Mouse (Mus musculus) testis, adult 2 months (tissue): ENCODE data around the gene Cnot6.

Source experiments
- CTCF ChIP-seq: fragments of 200-500 bp; IDR thresholded peaks from 2 replicates; pipeline ENCODE4 v1.5.1; 2012; ENCODE audit warnings: low read depth, mild to moderate bottlenecking, inconsistent platforms, low read length, moderate library complexity; ENCODE audit not compliant: control insufficient read depth, insufficient read depth, insufficient replicate concordance
- POLR2A ChIP-seq: fragments of 200-500 bp; IDR thresholded peaks from 2 replicates; pipeline ENCODE4 v1.6.1; 2012; ENCODE audit warnings: low read depth, mild to moderate bottlenecking, inconsistent platforms, low read length, moderate library complexity; ENCODE audit not compliant: control insufficient read depth

DNA sequence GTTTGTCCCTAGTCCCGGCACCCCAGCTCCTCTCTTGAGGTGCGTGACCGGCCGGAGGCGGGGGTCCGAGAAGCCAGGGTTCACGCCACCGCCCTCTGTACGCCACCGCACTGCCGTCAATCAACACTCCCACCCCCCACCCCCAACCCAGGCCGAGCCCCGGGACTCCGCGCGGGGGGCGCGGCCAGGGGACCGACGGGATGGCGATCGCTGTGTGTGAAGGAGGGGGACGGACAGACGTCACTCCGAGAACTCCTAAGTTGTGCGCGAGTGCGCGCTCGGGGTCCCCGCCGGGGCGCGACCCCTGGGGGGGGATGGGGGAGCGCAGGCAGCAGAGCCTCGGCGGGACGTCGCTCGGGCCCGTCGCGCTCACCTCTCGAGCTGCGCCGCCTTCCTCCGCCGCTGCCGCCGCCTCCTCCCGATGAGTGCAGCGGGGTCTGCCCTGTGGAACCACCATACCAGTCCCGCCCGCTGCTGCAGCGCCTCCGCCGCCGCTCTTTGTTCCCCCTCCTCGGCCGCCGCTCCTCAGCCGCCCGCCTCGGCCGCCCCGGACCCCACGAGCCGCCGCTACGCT lies 455 bp downstream of the Cnot6 start:
- TF ChIP-seq POLR2A: no peak
- no peak for TF ChIP-seq CTCF
